Mouse (Mus musculus): ENCODE measurements around the gene Macrod2. TPM values are rescaled to one million over a fixed set of nuclear protein-coding genes. Genes with fewer than 3 reads are reported as not detected.

The Macrod2 gene
- polyA plus RNA-seq, 1 experiment from 2014 or later, result 31.1 TPM

DNA sequence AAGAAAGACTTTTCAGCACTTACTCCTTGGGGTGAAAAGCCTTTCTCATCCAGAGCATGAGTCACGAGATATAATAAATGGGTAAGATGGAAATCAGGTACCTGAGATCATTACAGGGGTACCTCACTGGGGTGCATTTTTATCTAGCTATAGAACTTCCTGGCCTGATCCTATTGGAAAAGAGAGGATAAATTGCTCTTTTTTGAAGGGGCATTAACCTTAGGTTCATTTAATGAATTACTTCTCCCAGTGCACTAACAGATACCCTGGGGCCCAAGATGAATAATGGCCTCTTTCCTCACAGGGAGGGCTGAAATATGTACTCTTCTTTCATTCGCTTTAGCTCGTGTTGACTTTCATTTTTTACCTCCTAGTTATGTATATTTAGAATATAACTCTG is 1082.5 kb downstream of the Macrod2 start:
- no peak overlapping the region for H3K4me2 ChIP-seq
- H3K36me3 ChIP-seq (ENCODE audit: insufficient read depth), result no peaks in the 10 kb centered on the region
- no peak overlapping the region for H3K4me3 ChIP-seq (ENCODE audit: low read depth, low read length)
- no peak for ATAC-seq (ENCODE audit: insufficient read depth)
- H3K9ac ChIP-seq, result no peak overlapping the region
- no peak overlapping the region for H3K27ac ChIP-seq (ENCODE audit: low read depth)
- TF ChIP-seq CTCF (IDR thresholded peaks at IDR 0.05; ENCODE audit: low read depth), result no peak
- DNase-seq, result no peak
- H3K9me3 ChIP-seq (ENCODE audit: low read depth, low read length), result no peaks in the 10 kb centered on the region
- WGBS, result 66% methylated on average over 3 of the region's 3 CpGs
- H3K27me3 ChIP-seq (ENCODE audit: insufficient read depth, low read length), result no peaks in the 10 kb centered on the region
- H3K4me1 ChIP-seq (ENCODE audit: insufficient read depth), result no peaks in the 10 kb centered on the region

DNA sequence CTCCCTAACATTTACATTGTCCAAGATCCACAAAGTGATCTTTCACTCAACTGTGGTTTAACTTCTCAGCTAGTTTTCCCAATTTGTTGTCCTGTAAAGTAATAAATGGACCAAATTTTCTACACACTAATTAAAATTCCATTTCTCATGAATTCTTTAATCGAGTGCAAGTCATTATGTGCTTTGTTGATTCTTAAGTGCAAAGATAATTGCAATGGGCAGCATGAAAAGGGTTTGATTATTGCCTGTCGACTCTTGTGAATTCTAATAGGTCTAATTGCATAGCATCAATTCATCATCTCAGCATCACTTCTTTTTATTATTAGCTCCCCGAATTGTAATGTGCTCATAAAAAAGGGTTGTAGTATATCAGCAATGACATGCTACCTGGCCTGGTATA is 1095.4 kb downstream of the Macrod2 start:
- DNase-seq, result no peak

GRCm38 (mm10) chr2:141505451-141505850 is 1110.3 kb downstream of the Macrod2 start:
- H3K9ac ChIP-seq, result no peak overlapping the region
- no peak for DNase-seq

More for the DNA sequence above, 1095.4 kb downstream of the Macrod2 start:
- Histone ChIP-seq H3K27me3 (ENCODE audit: insufficient read depth, low read length) (no peaks in the 10 kb centered on the region), H3K36me3 (ENCODE audit: insufficient read depth) (no peaks in the 10 kb centered on the region), H3K4me1 (ENCODE audit: insufficient read depth) (no peaks in the 10 kb centered on the region), H3K4me3 (ENCODE audit: low read depth, low read length) (no peak overlapping the region), H3K9me3 (ENCODE audit: low read depth, low read length) (no peaks in the 10 kb centered on the region), H3K27ac (ENCODE audit: low read depth) (no peak overlapping the region), H3K4me2 (no peak overlapping the region), H3K9ac (no peak overlapping the region)
- 75% methylated on average over 3 of the region's 3 CpGs for WGBS
- ATAC-seq (ENCODE audit: insufficient read depth), result no peak
- TF ChIP-seq CTCF (IDR thresholded peaks at IDR 0.05; ENCODE audit: low read depth), result no peak

GRCm38 (mm10) chr2:141507929-141508897 is 1113.1 kb downstream of the Macrod2 start:
- no peaks in the 10 kb centered on the region for H3K27me3 ChIP-seq (ENCODE audit: insufficient read depth, low read length)
- no peak overlapping the region for H3K27ac ChIP-seq (ENCODE audit: low read depth)
- no peak overlapping the region for H3K4me2 ChIP-seq
- no peaks in the 10 kb centered on the region for H3K9me3 ChIP-seq (ENCODE audit: low read depth, low read length)
- no peak overlapping the region for H3K4me3 ChIP-seq (ENCODE audit: low read depth, low read length)
- no peak for DNase-seq
- no peaks in the 10 kb centered on the region for H3K36me3 ChIP-seq (ENCODE audit: insufficient read depth)
- TF ChIP-seq CTCF (IDR thresholded peaks at IDR 0.05; ENCODE audit: low read depth), result no peak
- WGBS, result 74% methylated on average over 9 of the region's 9 CpGs
- H3K4me1 ChIP-seq (ENCODE audit: insufficient read depth), result no peaks in the 10 kb centered on the region
- H3K9ac ChIP-seq, result no peak overlapping the region
- no peak for ATAC-seq (ENCODE audit: insufficient read depth)

More at GRCm38 (mm10) chr2:141505451-141505850, 1110.3 kb downstream of the Macrod2 start:
- WGBS, result 87% methylated on average over 3 of the region's 3 CpGs
- no peak overlapping the region for H3K4me3 ChIP-seq (ENCODE audit: low read depth, low read length)
- H3K4me1 ChIP-seq (ENCODE audit: insufficient read depth), result no peaks in the 10 kb centered on the region
- H3K27me3 ChIP-seq (ENCODE audit: insufficient read depth, low read length), result no peaks in the 10 kb centered on the region
- no peak for TF ChIP-seq CTCF (IDR thresholded peaks at IDR 0.05; ENCODE audit: low read depth)
- no peaks in the 10 kb centered on the region for H3K36me3 ChIP-seq (ENCODE audit: insufficient read depth)
- H3K4me2 ChIP-seq, result no peak overlapping the region
- no peak overlapping the region for H3K27ac ChIP-seq (ENCODE audit: low read depth)
- no peaks in the 10 kb centered on the region for H3K9me3 ChIP-seq (ENCODE audit: low read depth, low read length)
- ATAC-seq (ENCODE audit: insufficient read depth), result no peak

GRCm38 (mm10) chr2:141514976-141515375 is 1119.9 kb downstream of the Macrod2 start:
- Histone ChIP-seq H3K9ac (no peak overlapping the region), H3K4me2 (no peak overlapping the region), H3K4me3 (ENCODE audit: low read depth, low read length) (no peak overlapping the region), H3K27me3 (ENCODE audit: insufficient read depth, low read length) (no peaks in the 10 kb centered on the region), H3K27ac (ENCODE audit: low read depth) (no peak overlapping the region), H3K9me3 (ENCODE audit: low read depth, low read length) (no peaks in the 10 kb centered on the region), H3K36me3 (ENCODE audit: insufficient read depth) (no peaks in the 10 kb centered on the region), H3K4me1 (ENCODE audit: insufficient read depth) (no peaks in the 10 kb centered on the region)
- 58% methylated on average over 3 of the region's 3 CpGs for WGBS
- DNase-seq (no peak), ATAC-seq (ENCODE audit: insufficient read depth) (no peak)
- TF ChIP-seq CTCF (IDR thresholded peaks at IDR 0.05; ENCODE audit: low read depth), result no peak

DNA sequence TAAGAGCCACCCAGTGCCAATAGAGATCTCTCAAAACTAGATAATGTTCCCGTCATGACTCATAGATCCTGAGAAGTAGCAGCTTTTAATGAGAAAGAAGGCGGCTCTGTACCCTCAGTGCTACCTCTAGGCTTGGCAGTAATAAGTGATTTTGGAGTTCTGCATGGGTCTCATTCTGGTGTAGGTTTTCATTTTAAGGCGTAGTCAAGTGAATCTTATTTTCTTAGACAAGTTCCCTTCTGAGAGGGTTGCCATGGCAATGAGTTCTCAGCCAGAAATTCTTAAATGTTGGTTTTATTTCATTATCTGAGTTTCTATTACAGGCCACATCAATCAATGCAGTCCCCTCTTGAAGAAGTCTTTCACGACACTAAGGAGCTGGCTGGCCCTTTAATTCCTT is 1127.0 kb downstream of the Macrod2 start:
- DNase-seq (no peak), ATAC-seq (ENCODE audit: insufficient read depth) (no peak)
- Histone ChIP-seq H3K4me3 (ENCODE audit: low read depth, low read length) (no peak overlapping the region), H3K4me2 (no peak overlapping the region), H3K9me3 (ENCODE audit: low read depth, low read length) (no peaks in the 10 kb centered on the region), H3K27ac (ENCODE audit: low read depth) (no peak overlapping the region), H3K9ac (no peak overlapping the region), H3K36me3 (ENCODE audit: insufficient read depth) (no peaks in the 10 kb centered on the region), H3K4me1 (ENCODE audit: insufficient read depth) (no peaks in the 10 kb centered on the region), H3K27me3 (ENCODE audit: insufficient read depth, low read length) (no peaks in the 10 kb centered on the region)
- 66% methylated on average over 4 of the region's 4 CpGs for WGBS
- no peak for TF ChIP-seq CTCF (IDR thresholded peaks at IDR 0.05; ENCODE audit: low read depth)

DNA sequence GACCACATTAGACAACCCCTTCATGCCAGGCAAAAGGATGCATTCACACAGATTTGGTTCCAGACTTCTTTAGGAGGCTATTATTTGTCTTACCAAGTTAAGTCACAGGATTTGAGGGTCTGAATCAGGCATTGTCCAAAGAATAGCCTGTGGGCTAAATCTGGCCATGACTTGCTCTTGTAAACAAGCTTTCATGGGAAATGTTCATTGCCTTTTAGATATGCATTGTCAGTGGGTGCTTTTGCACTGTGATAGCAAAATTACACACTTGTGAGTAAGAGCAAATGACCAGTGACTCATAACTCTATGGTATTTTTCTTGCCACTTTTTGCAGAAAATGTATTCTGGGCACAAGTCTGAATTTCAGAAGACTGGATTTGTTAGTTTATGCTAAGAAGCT is 1150.8 kb downstream of the Macrod2 start:
- H3K4me2 ChIP-seq, result no peak overlapping the region
- H3K27ac ChIP-seq (ENCODE audit: low read depth), result no peak overlapping the region
- H3K9me3 ChIP-seq (ENCODE audit: low read depth, low read length), result no peaks in the 10 kb centered on the region
- H3K27me3 ChIP-seq (ENCODE audit: insufficient read depth, low read length), result no peaks in the 10 kb centered on the region
- TF ChIP-seq CTCF (IDR thresholded peaks at IDR 0.05; ENCODE audit: low read depth), result no peak
- DNase-seq (no peak), ATAC-seq (ENCODE audit: insufficient read depth) (no peak)
- H3K9ac ChIP-seq, result no peak overlapping the region
- no peak overlapping the region for H3K4me3 ChIP-seq (ENCODE audit: low read depth, low read length)
- H3K4me1 ChIP-seq (ENCODE audit: insufficient read depth), result no peaks in the 10 kb centered on the region
- no peaks in the 10 kb centered on the region for H3K36me3 ChIP-seq (ENCODE audit: insufficient read depth)
